Mouse (Mus musculus): ENCODE measurements around the gene Nol8.

DNA sequence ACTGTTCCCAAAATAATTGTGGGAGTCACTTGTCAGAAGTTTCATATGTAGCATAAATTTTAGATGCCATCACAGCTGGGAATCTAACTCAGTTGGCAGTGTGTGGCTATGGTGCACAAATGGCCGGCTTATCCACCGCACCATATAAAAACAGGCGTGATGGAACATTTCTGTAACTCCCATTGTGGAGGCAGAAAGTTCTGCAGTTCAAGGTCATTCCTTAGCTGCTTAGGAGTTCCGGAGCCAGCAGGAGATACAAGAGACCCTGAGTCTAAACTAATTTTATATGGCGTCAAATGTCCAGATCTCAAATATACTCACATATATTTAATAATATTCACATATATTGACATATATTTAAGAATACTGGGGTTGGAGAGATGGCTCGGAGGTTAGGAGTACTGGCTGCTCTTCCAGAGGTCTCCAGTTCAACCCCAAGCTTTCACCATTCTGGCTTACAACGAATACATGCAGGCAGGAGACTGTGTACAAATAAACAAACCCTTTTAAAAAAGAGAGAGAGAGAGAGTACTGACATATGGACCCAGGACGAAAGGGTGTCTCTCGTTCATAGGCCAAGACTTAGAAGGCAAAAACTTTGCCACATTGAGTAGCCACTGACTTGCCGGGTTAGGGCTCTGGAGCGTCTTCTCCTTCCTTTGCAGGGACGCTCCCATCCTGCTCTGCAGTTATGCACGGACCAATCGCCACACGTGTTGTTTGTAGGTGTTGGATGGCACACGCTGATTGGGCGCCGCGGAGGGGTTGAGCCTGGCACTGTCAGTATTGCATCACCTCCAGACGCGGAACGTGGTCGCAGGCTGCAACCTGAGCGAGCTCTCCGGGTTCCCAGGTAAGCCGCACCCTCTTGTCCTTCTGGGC is 28.7 kb downstream of the Nol8 start, which contains the start of gene Iars:
- TF ChIP-seq CTCF (IDR thresholded peaks at IDR 0.05; ENCODE audit: control insufficient read depth, insufficient read depth, insufficient replicate concordance, low read depth, low read length) (no peak), POLR2A (IDR thresholded peaks at IDR 0.05; ENCODE audit: control insufficient read depth, low read depth, low read length) (peak; percentile 93)

All from testis, adult 2 months (tissue).